Mouse (Mus musculus) embryonic facial prominence, embryonic 11.5 days (tissue): ENCODE data around the gene Numbl. TPM values are rescaled to one million over a fixed set of nuclear protein-coding genes. Genes with fewer than 3 reads are reported as not detected.
A peak's percentile ranks its signal among the peaks of the same experiment; 100 is the strongest.

ENCODE experiments used
- ATAC-seq: fragments of 200-750 bp; cut with Nextera tagmentation; replicated peaks from 2 replicates; pipeline ENCODE4 v1.8.0; 2017; ENCODE audit warnings: low read depth; ENCODE audit not compliant: insufficient number of reproducible peaks, low FRiP score, low TSS enrichment
- DNase-seq: peaks from one replicate; pipeline ENCODE4 v3.0.0-alpha.2; 2015; ENCODE audit warnings: low spot score
- H3K27ac ChIP-seq: fragments of 300-500 bp; sonication (generic); replicated peaks from 2 replicates; pipeline ENCODE4 v1.5.1; 2014; ENCODE audit warnings: mild to moderate bottlenecking, low read depth, low read length, control low read depth
- H3K27me3 ChIP-seq: fragments of 300-500 bp; sonication (generic); 2 replicates; pipeline ENCODE4 v1.6.1; 2014; ENCODE audit warnings: mild to moderate bottlenecking, low read length, moderate library complexity, mixed read lengths; ENCODE audit not compliant: control insufficient read depth, insufficient read depth
- H3K36me3 ChIP-seq: fragments of 300-500 bp; sonication (generic); replicated peaks from 2 replicates; pipeline ENCODE4 v1.6.1; 2014; ENCODE audit warnings: low read depth, mild to moderate bottlenecking, low read length, moderate library complexity, mixed read lengths; ENCODE audit not compliant: control insufficient read depth, insufficient read depth
- H3K4me1 ChIP-seq: fragments of 300-500 bp; sonication (generic); 2 replicates; pipeline ENCODE4 v1.6.1; 2014; ENCODE audit warnings: low read length, mixed read lengths; ENCODE audit not compliant: control insufficient read depth, insufficient read depth
- H3K4me2 ChIP-seq: fragments of 300-500 bp; sonication (generic); 2 replicates; pipeline ENCODE4 v1.6.1; 2014; ENCODE audit warnings: low read depth, mild to moderate bottlenecking, control low read depth, low read length, moderate library complexity
- H3K4me3 ChIP-seq: fragments of 300-500 bp; sonication (generic); 2 replicates; pipeline ENCODE4 v1.5.1; 2014; ENCODE audit warnings: low read depth, low read length, control low read depth
- H3K9ac ChIP-seq: fragments of 300-500 bp; sonication (generic); replicated peaks from 2 replicates; pipeline ENCODE4 v1.6.1; 2014; ENCODE audit warnings: mild to moderate bottlenecking, control low read depth, low read length
- H3K9me3 ChIP-seq: fragments of 300-500 bp; sonication (generic); replicated peaks from 2 replicates; pipeline ENCODE4 v1.6.1; 2016; ENCODE audit warnings: mild to moderate bottlenecking, low read length, inconsistent platforms, mixed read lengths; ENCODE audit not compliant: control insufficient read depth
- WGBS: fragments of 180-500 bp; shearing (Covaris S2); extraction: QIAGEN DNeasy Blood & Tissue Kit; methylation state at CpG from one replicate; pipeline ENCODE4 v1.1.7; 2014; 5-methylcytosine and 5-hydroxymethylcytosine counted together
- polyA plus RNA-seq: library from polyadenylated mRNA; unstranded; fragments of >200 nt; fragmentation: Nextera tagmentation; extraction: Ambion mirVana; gene quantifications from 2 replicates; pipeline ENCODE4 v1.2.1, GENCODE M21; 2014

Numbl gene
- polyA plus RNA-seq, 1 experiment from 2014 or later = 9.5 TPM

DNA sequence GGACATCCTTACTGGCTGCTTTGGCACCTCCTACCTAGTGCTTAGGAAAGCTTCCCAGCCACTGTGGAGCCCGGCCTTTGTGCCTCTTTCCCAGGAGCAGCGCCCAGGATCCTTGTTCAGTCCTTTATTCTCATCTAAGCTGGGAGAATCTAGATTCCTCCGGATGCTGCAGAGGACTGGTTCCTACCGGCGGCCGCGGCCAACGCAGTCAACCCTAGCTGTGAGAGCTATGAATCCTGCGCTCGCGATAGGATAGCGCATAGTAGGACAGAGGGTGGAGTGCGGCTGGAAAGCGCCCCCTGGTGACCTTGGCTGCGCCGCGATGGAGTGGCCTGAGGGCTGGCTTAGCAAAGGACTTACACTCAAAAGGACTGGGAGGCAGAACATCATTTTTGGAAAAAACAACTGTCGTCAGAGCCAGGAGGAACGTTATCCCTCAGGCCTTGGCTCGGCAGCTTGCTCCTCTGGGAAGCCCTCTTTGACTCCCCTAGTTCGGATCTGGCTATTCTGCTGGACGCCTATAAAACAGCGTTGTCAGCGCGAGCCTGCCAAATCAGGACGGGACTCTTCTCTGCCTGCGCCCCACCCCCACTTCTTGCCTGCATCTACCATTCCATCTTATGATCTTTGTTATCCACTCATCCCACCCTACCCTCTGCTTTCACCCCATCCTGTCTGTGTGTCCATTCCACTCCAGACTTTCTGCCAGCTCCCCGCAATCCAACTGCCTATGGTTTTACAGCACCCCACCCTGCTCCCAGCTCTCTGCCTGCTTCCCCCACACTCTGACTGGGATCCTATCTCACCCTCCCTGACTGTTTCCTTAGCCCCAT lies 26.8 kb downstream of the Numbl start:
- Histone ChIP-seq H3K4me3 (0 out of 2 replicates have a peak overlapping the region, but pooled peaks have one; percentile 10), H3K27me3 (no peaks in the 10 kb centered on the region), H3K9me3 (no peaks in the 10 kb centered on the region), H3K36me3 (peaks cover 4% of the 10 kb centered on the region), H3K4me2 (peak overlapping the region; percentile 13), H3K9ac (peak overlapping the region; percentile 37; the same call in 1 of the 2 replicates), H3K27ac (no peak overlapping the region), H3K4me1 (no peaks in the 10 kb centered on the region)
- peak; percentile 54 for DNase-seq
- peak; percentile 36; the same call in 1 of the 2 replicates for ATAC-seq
- under 1% methylated on average over 28 of the region's 28 CpGs for WGBS

DNA sequence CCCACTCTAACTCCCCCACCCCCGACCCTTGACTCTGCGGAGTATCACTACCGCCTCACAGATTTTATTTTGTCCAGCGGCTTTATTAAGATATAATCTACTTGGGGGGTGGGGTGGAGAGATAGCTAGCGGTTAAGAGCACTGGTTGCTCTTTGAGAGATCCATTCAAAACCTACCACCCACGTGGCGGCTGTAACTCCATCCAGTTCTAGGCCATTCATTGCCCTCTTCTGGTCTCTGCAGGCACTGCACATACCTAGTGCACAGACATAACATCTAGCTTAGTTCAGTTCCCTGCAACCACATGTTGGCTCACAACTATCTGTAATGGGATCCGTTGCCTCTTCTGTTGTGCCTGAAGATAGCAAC lies 27.4 kb downstream of the Numbl start:
- no peak overlapping the region for H3K9ac ChIP-seq
- H3K27ac ChIP-seq = no peak overlapping the region
- H3K27me3 ChIP-seq = no peaks in the 10 kb centered on the region
- H3K4me3 ChIP-seq = no peak overlapping the region
- DNase-seq = peak; percentile 88
- H3K36me3 ChIP-seq = peaks cover 4% of the 10 kb centered on the region
- peak; percentile 69; the same call in 1 of the 2 replicates for ATAC-seq
- peak overlapping the region; percentile 13; the same call in 1 of the 2 replicates for H3K4me2 ChIP-seq
- H3K4me1 ChIP-seq = no peaks in the 10 kb centered on the region
- H3K9me3 ChIP-seq = no peaks in the 10 kb centered on the region
- 3% methylated on average over 8 of the region's 8 CpGs for WGBS

DNA sequence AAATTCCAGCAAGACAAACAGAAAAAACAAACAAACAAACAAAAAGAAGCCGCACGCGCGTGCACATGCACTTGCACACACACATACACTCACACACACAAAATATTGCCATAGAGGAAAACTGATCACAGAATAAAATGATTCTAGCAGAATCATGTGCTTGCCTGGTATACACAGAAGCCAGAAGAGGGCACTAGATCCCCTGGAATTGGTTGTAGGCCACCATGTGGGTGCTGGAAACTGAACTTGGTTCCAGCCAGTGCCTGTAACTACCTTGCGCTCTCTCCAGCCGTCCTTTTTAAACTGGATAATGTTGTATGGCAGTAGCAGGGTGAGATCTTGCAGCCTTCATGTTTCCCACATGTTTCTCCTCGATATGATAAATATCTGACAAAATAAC lies 30.5 kb downstream of the Numbl start:
- DNase-seq (no peak), ATAC-seq (no peak)
- H3K9ac ChIP-seq = no peak overlapping the region
- H3K36me3 ChIP-seq = no peaks in the 10 kb centered on the region
- H3K9me3 ChIP-seq = no peaks in the 10 kb centered on the region
- WGBS = 88% methylated on average over 7 of the region's 7 CpGs
- no peaks in the 10 kb centered on the region for H3K4me1 ChIP-seq
- no peak overlapping the region for H3K27ac ChIP-seq
- no peak overlapping the region for H3K4me2 ChIP-seq
- no peaks in the 10 kb centered on the region for H3K27me3 ChIP-seq
- no peak overlapping the region for H3K4me3 ChIP-seq

DNA sequence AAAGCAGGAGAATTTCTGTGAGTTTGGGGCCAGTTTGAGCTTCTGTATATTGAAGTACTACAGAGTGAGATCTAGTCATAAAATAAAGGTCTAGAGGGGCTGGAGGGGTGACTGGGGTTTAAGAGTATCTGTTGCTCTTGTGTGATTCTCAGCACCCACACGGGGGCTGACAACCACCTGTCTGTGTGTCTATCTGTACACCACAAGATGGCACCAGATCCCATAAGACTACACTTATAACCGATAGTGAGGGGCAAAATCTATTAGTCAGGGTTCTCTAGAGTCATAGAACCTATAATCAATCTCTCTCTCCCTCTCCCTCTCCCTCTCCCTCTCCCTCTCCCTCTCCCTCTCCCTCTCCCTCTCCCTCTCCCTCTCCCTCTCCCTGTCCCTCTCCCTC lies 32.3 kb downstream of the Numbl start:
- Histone ChIP-seq H3K27ac (no peak overlapping the region), H3K9ac (no peak overlapping the region), H3K9me3 (no peaks in the 10 kb centered on the region), H3K4me2 (no peak overlapping the region), H3K27me3 (no peaks in the 10 kb centered on the region), H3K4me3 (no peak overlapping the region), H3K4me1 (no peaks in the 10 kb centered on the region), H3K36me3 (no peaks in the 10 kb centered on the region)
- WGBS = 59% methylated on average over 2 of the region's 2 CpGs
- ATAC-seq = no peak
- no peak for DNase-seq

DNA sequence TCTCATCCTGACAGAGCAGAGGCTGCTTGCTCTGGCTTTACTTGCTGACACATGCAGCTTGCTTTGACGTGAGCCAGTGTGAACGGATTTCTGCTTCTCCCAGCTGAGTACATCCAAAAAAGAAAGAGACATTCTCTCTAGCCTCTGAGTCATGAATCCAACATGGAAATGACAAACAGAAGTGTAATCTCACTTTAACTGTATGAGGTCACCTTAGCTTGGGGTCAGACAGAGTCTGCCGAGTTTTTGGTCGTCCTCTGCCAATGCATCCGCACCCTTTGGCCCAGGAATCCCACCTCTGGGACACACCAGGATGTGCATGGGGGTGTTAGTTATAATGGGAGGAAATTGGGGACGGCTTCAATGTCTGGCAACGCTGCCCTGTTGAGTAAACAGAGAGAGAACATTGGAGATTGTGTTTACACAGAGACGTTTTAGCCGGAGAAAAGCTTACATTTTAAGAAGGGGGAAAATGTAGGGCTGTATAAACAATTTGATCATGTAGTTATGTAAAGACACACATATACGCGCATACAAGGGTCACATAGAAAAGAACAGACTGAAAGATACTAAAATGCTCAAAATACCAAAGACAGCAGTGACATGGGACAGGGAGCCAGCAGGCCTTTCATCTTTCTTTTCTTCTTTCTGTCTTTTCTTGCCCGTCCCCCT lies 33.7 kb downstream of the Numbl start:
- Histone ChIP-seq H3K4me2 (no peak overlapping the region), H3K9me3 (no peaks in the 10 kb centered on the region), H3K9ac (no peak overlapping the region), H3K4me3 (no peak overlapping the region), H3K27me3 (no peaks in the 10 kb centered on the region), H3K4me1 (no peaks in the 10 kb centered on the region), H3K36me3 (no peaks in the 10 kb centered on the region), H3K27ac (no peak overlapping the region)
- WGBS = 51% methylated on average over 12 of the region's 12 CpGs
- DNase-seq (no peak), ATAC-seq (no peak)

DNA sequence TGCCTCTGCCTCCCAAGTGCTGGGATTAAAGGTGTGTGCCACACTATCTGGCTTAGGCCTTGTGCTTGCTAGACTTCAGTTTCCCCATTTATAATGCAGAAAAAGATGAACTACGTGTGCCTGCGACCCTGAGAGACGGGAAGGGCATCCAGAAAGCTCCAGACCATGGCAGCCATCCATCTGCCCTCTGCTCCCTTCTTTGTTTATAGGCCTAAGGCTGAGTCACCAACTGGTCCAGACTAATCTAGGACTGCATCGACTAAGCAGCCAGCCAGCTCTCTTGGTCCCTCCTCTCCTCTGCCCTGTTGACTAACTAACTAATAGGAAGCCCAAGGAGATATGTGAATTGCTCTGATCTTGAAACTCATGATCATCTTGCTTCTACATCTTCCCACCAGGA lies 37.7 kb downstream of the Numbl start:
- H3K9ac ChIP-seq = no peak overlapping the region
- H3K36me3 ChIP-seq = no peaks in the 10 kb centered on the region
- H3K9me3 ChIP-seq = no peaks in the 10 kb centered on the region
- H3K4me3 ChIP-seq = no peak overlapping the region
- H3K4me1 ChIP-seq = no peaks in the 10 kb centered on the region
- WGBS = 89% methylated on average over 4 of the region's 4 CpGs
- DNase-seq = no peak
- H3K4me2 ChIP-seq = no peak overlapping the region
- ATAC-seq = no peak
- H3K27me3 ChIP-seq = no peaks in the 10 kb centered on the region
- no peak overlapping the region for H3K27ac ChIP-seq

DNA sequence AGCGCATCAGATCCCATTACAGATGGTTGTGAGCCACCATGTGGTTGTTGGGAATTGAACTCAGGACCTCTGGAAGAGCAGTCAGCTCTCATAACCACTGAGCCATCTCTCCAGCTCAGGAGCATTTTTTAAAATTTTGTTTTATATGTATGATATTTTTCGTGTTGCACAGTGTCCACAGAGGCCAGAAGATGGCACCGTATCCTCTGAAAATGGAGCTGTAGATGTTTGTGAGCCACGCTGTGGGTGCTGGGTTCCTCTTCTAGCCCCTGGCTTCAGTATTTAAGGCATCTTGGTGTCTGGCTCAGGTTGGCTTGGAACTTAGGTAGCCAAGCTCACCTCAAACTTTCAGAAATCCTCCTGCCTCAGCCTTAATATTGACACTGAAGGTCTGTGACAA lies 38.3 kb downstream of the Numbl start:
- H3K36me3 ChIP-seq = no peaks in the 10 kb centered on the region
- no peak for ATAC-seq
- 92% methylated on average over 4 of the region's 4 CpGs for WGBS

DNA sequence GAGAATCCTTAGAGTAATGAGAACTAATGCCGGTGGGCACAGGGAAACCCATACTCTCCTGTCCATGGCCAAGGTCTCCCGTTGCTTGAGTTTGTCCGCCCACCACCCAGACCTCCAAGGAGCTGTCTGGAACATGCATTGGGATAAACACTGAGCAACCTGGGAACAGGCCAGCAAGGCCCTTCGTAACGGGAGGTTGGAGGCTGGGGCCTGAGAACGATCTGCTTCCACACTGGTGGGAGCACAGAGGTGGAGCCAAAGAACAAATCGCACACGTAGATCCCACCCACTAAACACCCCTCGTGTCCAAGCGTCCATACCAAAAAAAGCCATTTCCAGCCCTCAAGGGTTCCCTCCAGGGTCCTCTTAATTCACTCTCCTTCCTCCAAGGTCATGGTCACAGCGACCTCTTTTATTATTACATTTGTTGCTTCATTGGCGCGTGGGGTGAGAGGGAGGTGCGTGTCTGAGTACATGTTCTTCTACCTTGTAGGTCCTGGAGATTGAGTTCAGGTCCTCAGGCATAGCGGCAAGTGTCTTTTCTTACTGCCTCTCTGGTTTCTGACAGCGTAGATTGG lies 39.9 kb downstream of the Numbl start:
- Histone ChIP-seq H3K27me3 (no peaks in the 10 kb centered on the region), H3K9ac (no peak overlapping the region), H3K4me1 (no peaks in the 10 kb centered on the region), H3K4me2 (no peak overlapping the region), H3K27ac (no peak overlapping the region), H3K4me3 (no peak overlapping the region), H3K36me3 (no peaks in the 10 kb centered on the region), H3K9me3 (no peaks in the 10 kb centered on the region)
- WGBS = 82% methylated on average over 16 of the region's 16 CpGs
- DNase-seq (no peak), ATAC-seq (no peak)

More for the DNA sequence above, 38.3 kb downstream of the Numbl start:
- H3K4me1 ChIP-seq = no peaks in the 10 kb centered on the region
- no peak overlapping the region for H3K27ac ChIP-seq
- no peak for DNase-seq
- no peaks in the 10 kb centered on the region for H3K9me3 ChIP-seq
- no peaks in the 10 kb centered on the region for H3K27me3 ChIP-seq
- no peak overlapping the region for H3K9ac ChIP-seq
- H3K4me3 ChIP-seq = no peak overlapping the region
- no peak overlapping the region for H3K4me2 ChIP-seq
